Mouse (Mus musculus) midbrain, embryonic 11.5 days (tissue): ENCODE measurements at regions not wholly inside any gene's neighbourhood (a gene's known extent, or its start where the extent isn't known, plus 50 kb on each side); places are given as distances from the start of the nearest gene placed in this dataset.
A peak's percentile ranks its signal among the peaks of the same experiment; 100 is the strongest.

ENCODE experiments used
- ATAC-seq: fragments of 200-750 bp; cut with Nextera tagmentation; 2 replicates; pipeline ENCODE4 v1.8.0; 2017; ENCODE audit warnings: moderate TSS enrichment, moderate library complexity; ENCODE audit not compliant: low FRiP score
- DNase-seq: peaks from one replicate; pipeline ENCODE4 v3.0.0; 2015; ENCODE audit warnings: low spot score; ENCODE audit errors: missing footprints
- H3K27ac ChIP-seq: fragments of 300-500 bp; sonication (generic); 2 replicates; pipeline ENCODE4 v1.5.1; 2014; ENCODE audit warnings: low read depth, low read length
- H3K27me3 ChIP-seq: fragments of 300-500 bp; sonication (generic); 2 replicates; pipeline ENCODE4 v1.6.1; 2014; ENCODE audit warnings: mild to moderate bottlenecking, low read length, moderate library complexity, mixed read lengths; ENCODE audit not compliant: control insufficient read depth, insufficient read depth
- H3K36me3 ChIP-seq: fragments of 300-500 bp; sonication (generic); 2 replicates; pipeline ENCODE4 v1.6.1; 2014; ENCODE audit warnings: mild to moderate bottlenecking, low read length, moderate library complexity, mixed read lengths; ENCODE audit not compliant: control insufficient read depth, insufficient read depth
- H3K4me1 ChIP-seq: fragments of 300-500 bp; sonication (generic); 2 replicates; pipeline ENCODE4 v1.6.1; 2014; ENCODE audit warnings: low read length; ENCODE audit not compliant: control insufficient read depth, insufficient read depth
- H3K4me2 ChIP-seq: fragments of 300-500 bp; sonication (generic); 2 replicates; pipeline ENCODE4 v1.6.1; 2014; ENCODE audit warnings: mild to moderate bottlenecking, moderate library complexity
- H3K4me3 ChIP-seq: fragments of 300-500 bp; sonication (generic); 2 replicates; pipeline ENCODE4 v1.5.1; 2014; ENCODE audit warnings: low read depth, low read length
- H3K9ac ChIP-seq: fragments of 300-500 bp; sonication (generic); 2 replicates; pipeline ENCODE4 v1.6.1; 2014; ENCODE audit warnings: low read length
- H3K9me3 ChIP-seq: fragments of 300-500 bp; sonication (generic); 2 replicates; pipeline ENCODE4 v1.6.1; 2016; ENCODE audit warnings: low read length; ENCODE audit not compliant: control insufficient read depth
- WGBS: fragments of 180-500 bp; shearing (Covaris S2); extraction: QIAGEN DNeasy Blood & Tissue Kit; methylation state at CpG from one replicate; pipeline ENCODE4 v1.1.7; 2014; 5-methylcytosine and 5-hydroxymethylcytosine counted together

DNA sequence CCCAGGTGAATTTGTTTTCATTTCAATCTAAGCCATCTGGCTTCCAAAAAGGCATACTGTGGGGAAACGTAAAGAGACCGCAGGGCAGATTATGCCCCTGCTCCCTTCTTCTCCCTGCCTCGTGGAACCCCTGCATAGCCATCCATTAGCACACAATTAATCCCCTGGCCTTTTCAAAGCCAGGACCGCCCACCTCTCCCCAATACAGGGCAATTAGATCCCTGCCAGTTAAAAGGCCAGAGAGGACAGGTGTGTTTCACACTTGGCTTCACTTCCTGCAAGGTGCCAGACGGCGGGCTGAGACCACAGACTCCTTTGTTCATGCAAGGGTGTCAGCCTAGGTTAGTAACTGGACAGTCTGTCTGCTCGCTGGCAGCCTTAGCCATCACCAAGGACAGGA lies 93.1 kb upstream of the Kit start:
- H3K4me2 ChIP-seq = no peak overlapping the region
- H3K9ac ChIP-seq = no peak overlapping the region
- H3K36me3 ChIP-seq = no peaks in the 10 kb centered on the region
- peaks cover 24% of the 10 kb centered on the region for H3K27me3 ChIP-seq
- H3K4me1 ChIP-seq = peaks cover 3% of the 10 kb centered on the region
- H3K4me3 ChIP-seq = no peak overlapping the region
- H3K27ac ChIP-seq = no peak overlapping the region
- H3K9me3 ChIP-seq = no peaks in the 10 kb centered on the region
- ATAC-seq (no peak), DNase-seq (no peak)
- 16% methylated on average over 7 of the region's 7 CpGs for WGBS

GRCm38 (mm10) chr5:75484330-75484729 lies 90.4 kb upstream of the Kit start:
- Histone ChIP-seq H3K4me2 (no peak overlapping the region), H3K36me3 (no peaks in the 10 kb centered on the region), H3K27ac (no peak overlapping the region), H3K9me3 (no peaks in the 10 kb centered on the region), H3K27me3 (peaks cover 6% of the 10 kb centered on the region), H3K4me1 (peaks cover 3% of the 10 kb centered on the region), H3K4me3 (no peak overlapping the region), H3K9ac (no peak overlapping the region)
- ATAC-seq = no peak
- DNase-seq = no peak
- WGBS = 88% methylated on average over 7 of the region's 7 CpGs

- Histone ChIP-seq H3K9ac (no peak overlapping the region), H3K27ac (no peak overlapping the region), H3K36me3 (no peaks in the 10 kb centered on the region), H3K9me3 (no peaks in the 10 kb centered on the region), H3K4me3 (no peak overlapping the region), H3K4me2 (no peak overlapping the region), H3K27me3 (no peaks in the 10 kb centered on the region), H3K4me1 (no peaks in the 10 kb centered on the region)
- ATAC-seq (no peak), DNase-seq (no peak)
- 86% methylated on average over 9 of the region's 9 CpGs for whole genome bisulfite sequencing
Measured at GRCm38 (mm10) chr5:75490806-75491205, 83.9 kb upstream of the Kit start.

DNA sequence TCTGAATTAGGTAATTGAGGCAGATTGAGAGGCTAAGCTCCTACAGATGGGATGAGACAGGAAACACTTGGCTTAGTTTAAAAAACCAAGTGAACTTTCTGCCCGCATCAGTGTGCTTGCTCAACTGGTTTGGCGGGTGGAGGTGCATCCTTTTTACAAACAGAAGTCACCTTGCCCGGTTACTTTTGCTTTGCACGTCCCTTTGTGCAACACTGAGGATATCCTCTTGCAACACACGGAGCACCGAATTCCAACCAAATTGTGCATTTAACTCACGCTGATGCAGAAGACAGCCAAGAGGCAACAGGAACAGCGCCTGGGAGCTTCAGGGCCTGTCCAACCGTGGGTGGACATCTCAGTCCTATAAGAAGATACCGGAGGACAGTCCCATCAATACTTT lies 80.6 kb upstream of the Kit start:
- H3K36me3 ChIP-seq = no peaks in the 10 kb centered on the region
- no peak overlapping the region for H3K27ac ChIP-seq
- H3K9ac ChIP-seq = no peak overlapping the region
- H3K4me3 ChIP-seq = no peak overlapping the region
- ATAC-seq = no peak
- H3K4me2 ChIP-seq = no peak overlapping the region
- no peaks in the 10 kb centered on the region for H3K27me3 ChIP-seq
- DNase-seq = no peak
- H3K9me3 ChIP-seq = no peaks in the 10 kb centered on the region
- H3K4me1 ChIP-seq = no peaks in the 10 kb centered on the region
- 91% methylated on average over 10 of the region's 10 CpGs for WGBS

GRCm38 (mm10) chr5:75499053-75499452 lies 75.7 kb upstream of the Kit start:
- Histone ChIP-seq H3K27me3 (no peaks in the 10 kb centered on the region), H3K4me2 (no peak overlapping the region)
- WGBS = 77% methylated on average over 3 of the region's 3 CpGs

DNA sequence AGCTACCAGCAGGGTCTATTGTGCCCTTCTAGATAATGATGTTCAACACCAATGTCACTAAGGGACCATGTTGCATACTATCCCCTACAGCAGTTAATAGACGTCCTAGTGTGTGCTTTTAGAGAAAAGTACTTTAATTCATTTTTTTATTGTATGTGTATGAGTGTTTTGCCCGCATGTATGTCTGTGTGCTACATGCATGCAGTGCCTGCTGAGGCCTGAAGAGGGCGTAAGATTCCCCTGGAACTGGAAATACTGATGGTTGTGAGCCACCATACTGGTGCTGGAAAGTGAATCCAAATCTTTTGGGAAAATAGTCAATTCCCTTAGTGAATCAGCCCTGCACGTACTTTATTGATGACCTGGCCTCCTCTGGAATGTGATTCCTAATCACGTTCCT lies 75.0 kb upstream of the Kit start:
- no peak for DNase-seq
- 89% methylated on average over 5 of the region's 5 CpGs for WGBS
- H3K9ac ChIP-seq = no peak overlapping the region
- H3K4me3 ChIP-seq = no peak overlapping the region
- no peaks in the 10 kb centered on the region for H3K9me3 ChIP-seq
- no peak for ATAC-seq
- H3K4me2 ChIP-seq = no peak overlapping the region
- H3K27me3 ChIP-seq = no peaks in the 10 kb centered on the region
- no peaks in the 10 kb centered on the region for H3K36me3 ChIP-seq
- H3K27ac ChIP-seq = no peak overlapping the region
- H3K4me1 ChIP-seq = no peaks in the 10 kb centered on the region

More at GRCm38 (mm10) chr5:75499053-75499452, 75.7 kb upstream of the Kit start:
- Histone ChIP-seq H3K4me1 (no peaks in the 10 kb centered on the region), H3K9me3 (no peaks in the 10 kb centered on the region), H3K36me3 (no peaks in the 10 kb centered on the region), H3K9ac (no peak overlapping the region), H3K27ac (no peak overlapping the region), H3K4me3 (no peak overlapping the region)
- DNase-seq = no peak
- no peak for ATAC-seq

- Histone ChIP-seq H3K27me3 (no peaks in the 10 kb centered on the region), H3K9me3 (no peaks in the 10 kb centered on the region), H3K9ac (no peak overlapping the region), H3K4me3 (no peak overlapping the region), H3K27ac (no peak overlapping the region), H3K4me2 (no peak overlapping the region), H3K4me1 (no peaks in the 10 kb centered on the region), H3K36me3 (no peaks in the 10 kb centered on the region)
- WGBS = 81% methylated on average over 8 of the region's 8 CpGs
- no peak for ATAC-seq
- no peak for DNase-seq
Measured at GRCm38 (mm10) chr5:75500654-75501416, 73.9 kb upstream of the Kit start.

DNA sequence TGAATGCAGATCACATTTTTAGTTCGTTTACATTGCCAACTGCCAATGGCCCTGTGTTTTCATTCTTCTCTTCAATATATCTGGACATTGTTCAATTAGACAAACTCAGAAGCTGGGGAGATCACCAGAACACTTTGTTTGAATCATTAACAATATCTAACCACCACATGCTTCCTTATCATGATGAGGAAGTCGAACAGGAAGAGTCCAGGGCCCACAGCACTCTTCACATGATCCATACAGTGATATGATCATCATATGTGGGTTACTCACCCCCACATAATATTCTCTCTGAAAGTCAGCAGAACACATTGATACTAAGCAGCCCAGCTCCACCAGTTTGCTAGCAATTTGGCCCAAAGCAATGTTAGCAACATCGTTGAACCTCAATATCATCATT lies 71.0 kb upstream of the Kit start:
- Histone ChIP-seq H3K27ac (no peak overlapping the region), H3K36me3 (no peaks in the 10 kb centered on the region), H3K4me1 (no peaks in the 10 kb centered on the region), H3K9me3 (no peaks in the 10 kb centered on the region), H3K4me2 (no peak overlapping the region), H3K9ac (no peak overlapping the region), H3K4me3 (no peak overlapping the region), H3K27me3 (no peaks in the 10 kb centered on the region)
- DNase-seq = no peak
- 91% methylated on average over 3 of the region's 3 CpGs for WGBS
- ATAC-seq = no peak

DNA sequence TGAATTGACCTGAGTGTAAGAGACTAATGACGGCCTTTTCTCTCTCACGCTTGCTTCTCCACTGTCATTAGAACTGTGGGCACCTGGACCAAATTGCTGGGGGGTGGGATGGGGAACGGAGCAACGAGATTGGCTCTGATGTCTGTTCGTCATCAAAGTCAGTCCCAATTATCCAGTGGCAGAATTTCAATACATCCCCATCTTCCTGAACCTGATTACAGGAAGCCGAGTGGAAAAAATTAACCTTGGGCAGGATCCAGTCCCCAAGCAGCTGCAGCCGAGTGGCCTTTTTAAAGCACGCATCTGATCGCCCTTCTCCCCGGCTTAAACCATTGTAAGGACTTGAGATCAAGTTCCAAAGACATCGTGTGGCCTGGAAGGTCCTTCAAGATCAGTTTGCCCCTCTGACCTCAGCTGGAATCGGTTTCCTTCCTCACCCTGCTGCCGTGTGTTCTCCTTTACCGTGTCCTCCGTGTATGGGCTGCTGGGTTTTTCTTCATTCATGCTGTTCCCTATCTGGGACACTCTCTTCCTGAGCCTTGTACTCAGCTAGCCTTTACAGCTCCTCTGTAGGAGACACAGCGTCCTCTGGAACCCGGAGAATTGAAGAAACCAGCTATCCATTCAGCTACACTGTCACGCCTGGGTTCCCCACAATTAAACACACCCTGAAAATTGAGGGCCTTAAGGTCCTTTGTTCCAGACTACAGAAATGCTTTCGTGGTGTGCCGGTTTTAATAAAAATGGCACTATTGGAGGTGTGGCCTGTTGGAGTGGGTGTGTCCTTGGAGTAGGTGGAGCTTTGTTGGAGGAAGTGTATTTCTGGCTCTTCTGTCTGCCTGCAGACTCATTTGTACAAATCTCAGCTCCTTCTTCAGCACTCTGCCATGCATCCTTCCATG lies 61.9 kb upstream of the Kit start:
- H3K9ac ChIP-seq = no peak overlapping the region
- WGBS = 82% methylated on average over 20 of the region's 20 CpGs
- no peak overlapping the region for H3K4me3 ChIP-seq
- DNase-seq (peak; percentile 65), ATAC-seq (no peak)
- no peaks in the 10 kb centered on the region for H3K36me3 ChIP-seq
- no peaks in the 10 kb centered on the region for H3K27me3 ChIP-seq
- no peak overlapping the region for H3K4me2 ChIP-seq
- no peaks in the 10 kb centered on the region for H3K9me3 ChIP-seq
- no peaks in the 10 kb centered on the region for H3K4me1 ChIP-seq
- H3K27ac ChIP-seq = no peak overlapping the region
